Mouse (Mus musculus) liver, adult 2 months (tissue): Measurements from ENCODE around the gene Rbms2. TPM values are rescaled to one million over a fixed set of nuclear protein-coding genes. Genes with fewer than 3 reads are reported as not detected.
"Not testable (repeated sequence)": the region's sequence is repeated elsewhere in the genome, so short reads cannot be mapped to it uniquely, and the experiment has no call there.

Experiments used
- DNase-seq: peaks from one replicate; pipeline ENCODE4 v3.0.0-alpha.2; 2011; ENCODE audit warnings: low read depth, low spot score; ENCODE audit errors: extremely low read depth
- H3K27ac ChIP-seq: fragments of 200-500 bp; replicated peaks from 2 replicates; pipeline ENCODE4 v1.5.1; 2012; ENCODE audit warnings: low read depth, mild to moderate bottlenecking, control low read depth, inconsistent platforms, low read length; ENCODE audit not compliant: insufficient read depth
- H3K27me3 ChIP-seq: fragments of 200-500 bp; 2 replicates; pipeline ENCODE4 v1.6.1; 2012; ENCODE audit warnings: mild to moderate bottlenecking, moderate library complexity, low read length, inconsistent platforms; ENCODE audit not compliant: control insufficient read depth, insufficient read depth
- H3K36me3 ChIP-seq: fragments of 200-500 bp; 2 replicates; pipeline ENCODE4 v1.6.1; 2012; ENCODE audit warnings: low read length, inconsistent platforms; ENCODE audit not compliant: control insufficient read depth, insufficient read depth
- H3K4me1 ChIP-seq: fragments of 200-500 bp; 2 replicates; pipeline ENCODE4 v1.6.1; 2011; ENCODE audit warnings: low read length; ENCODE audit not compliant: control insufficient read depth, insufficient read depth
- H3K4me3 ChIP-seq: fragments of 200-500 bp; 2 replicates; pipeline ENCODE4 v1.5.1; 2011; ENCODE audit warnings: low read depth, mild to moderate bottlenecking, control low read depth, low read length, moderate library complexity; ENCODE audit not compliant: insufficient read depth
- H3K79me2 ChIP-seq: fragments of 200-500 bp; 2 replicates; pipeline ENCODE4 v1.6.1; 2012; ENCODE audit warnings: inconsistent platforms, mild to moderate bottlenecking, low read length, moderate library complexity; ENCODE audit not compliant: control insufficient read depth, insufficient read depth
- H3K9ac ChIP-seq: fragments of 200-500 bp; 2 replicates; pipeline ENCODE4 v1.6.1; 2012; ENCODE audit warnings: low read depth, mild to moderate bottlenecking, control low read depth, inconsistent platforms, low read length
- CTCF ChIP-seq: fragments of 200-500 bp; IDR thresholded peaks from 2 replicates; pipeline ENCODE4 v1.5.1; 2011; ENCODE audit warnings: low read depth, low read length, control low read depth
- POLR2A ChIP-seq: fragments of 200-500 bp; IDR thresholded peaks from 2 replicates; pipeline ENCODE4 v1.6.1; 2011; ENCODE audit warnings: low read length, control low read depth; ENCODE audit not compliant: insufficient read depth; ENCODE audit errors: extremely low read depth
- WGBS: fragments of 180-500 bp; shearing (Covaris S2); methylation state at CpG from one replicate; pipeline ENCODE4 v1.1.7; 2018; 5-methylcytosine and 5-hydroxymethylcytosine counted together
- polyA plus RNA-seq: library from polyadenylated mRNA; depleted of rRNA; stranded (reverse); fragments of >200 nt; gene quantifications from 2 replicates; pipeline ENCODE4 v1.2.3, GENCODE M21; 2012
- total RNA-seq: library from RNA; depleted of rRNA; stranded (reverse); fragments of >200 nt; gene quantifications from 2 replicates; pipeline ENCODE4 v1.2.3, GENCODE M21; 2014

Rbms2 gene
- total and polyA plus RNA-seq, 2 experiments: 8.0 to 23.2 TPM

DNA sequence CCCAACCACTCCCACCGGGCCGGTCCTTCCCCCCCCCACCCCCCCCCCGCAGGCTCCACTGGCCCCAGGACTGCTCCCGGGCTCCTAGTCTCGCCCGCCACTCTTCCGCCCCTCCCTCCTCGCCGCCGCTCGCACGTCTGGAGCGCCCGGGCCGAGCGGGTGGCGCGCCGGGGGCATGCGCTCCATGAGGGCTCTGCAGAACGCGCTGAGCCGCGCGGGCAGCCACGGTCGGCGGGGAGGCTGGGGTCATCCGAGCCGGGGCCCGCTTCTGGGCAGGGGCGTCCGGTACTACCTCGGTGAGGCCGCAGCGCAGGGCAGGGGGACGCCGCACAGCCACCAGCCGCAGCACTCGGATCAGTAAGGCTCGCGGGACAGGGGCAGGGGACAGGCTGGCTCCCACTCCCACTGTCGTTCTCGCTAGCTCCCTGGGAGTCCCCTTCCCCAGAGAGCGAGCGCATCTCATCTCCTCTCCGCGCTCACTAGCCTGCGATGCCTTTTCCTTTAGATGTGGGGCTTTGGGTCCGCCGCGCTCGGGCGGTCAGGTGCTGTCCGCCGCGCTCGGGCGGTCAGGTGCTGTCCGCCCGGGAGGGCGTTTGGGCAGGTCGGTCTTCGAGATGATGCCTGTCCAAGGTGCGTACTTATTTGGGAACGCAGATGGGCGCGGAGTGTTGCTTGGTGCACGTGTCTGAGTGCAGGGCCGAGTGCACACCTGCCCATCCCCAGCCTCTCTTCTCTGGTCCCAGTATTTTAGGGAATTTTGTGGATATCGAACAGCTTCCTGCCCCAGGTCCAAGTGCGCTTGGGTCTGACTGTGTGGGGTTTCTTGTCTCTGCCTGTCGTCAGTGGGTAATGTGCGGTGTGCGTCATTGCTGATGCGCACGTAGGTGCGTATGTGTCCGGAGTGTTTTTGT, 14.7 kb upstream of the Rbms2 start:
- Histone ChIP-seq H3K27ac (peak overlapping the region; percentile 88), H3K9ac (peak overlapping the region; percentile 93), H3K27me3 (no peaks in the 10 kb centered on the region), H3K36me3 (no peaks in the 10 kb centered on the region), H3K79me2 (peaks cover 5% of the 10 kb centered on the region; the same call in 1 of the 2 replicates), H3K4me3 (peak overlapping the region; percentile 88), H3K4me1 (peaks cover 6% of the 10 kb centered on the region)
- peak; percentile 55 for TF ChIP-seq POLR2A
- no peak for TF ChIP-seq CTCF
- WGBS: 2% methylated on average over 69 of the region's 79 CpGs
- peak; percentile 44 for DNase-seq

DNA sequence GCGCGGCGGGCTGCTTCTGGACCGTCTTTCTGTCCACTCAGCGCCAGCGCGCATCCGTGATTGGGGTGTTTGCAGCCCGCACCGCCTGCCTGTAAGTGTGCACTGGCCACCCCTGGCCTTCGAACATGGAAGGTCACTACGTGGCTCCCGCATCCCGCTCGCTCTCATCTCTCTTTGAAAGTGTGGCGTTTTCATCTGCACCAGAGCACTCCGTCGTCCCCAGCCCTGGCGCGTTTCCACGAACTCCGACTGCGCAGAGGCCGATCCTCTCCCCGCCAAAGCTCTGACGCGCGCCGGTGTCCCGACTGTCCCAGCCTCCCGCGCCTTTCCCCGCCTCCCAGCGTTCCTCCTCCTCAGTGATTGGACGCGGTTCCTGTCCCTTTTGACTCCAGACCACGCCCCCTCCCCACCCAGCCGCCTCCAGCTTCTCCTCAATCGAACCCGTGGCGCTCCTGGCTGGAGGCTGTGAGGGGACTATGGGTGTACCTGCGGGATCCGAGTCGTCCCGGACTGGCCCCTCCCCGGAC, 14.0 kb upstream of the Rbms2 start, which contains the start of gene Gls2:
TSS of gene Gls2 (plus strand) at position 434 of the 527 bp plus-strand sequence.
- Histone ChIP-seq H3K27me3 (no peaks in the 10 kb centered on the region), H3K9ac (peak within 1 kb of the TSS; percentile 93), H3K4me1 (peaks cover 4% of the 10 kb centered on the region), H3K79me2 (peaks cover 5% of the 10 kb centered on the region; the same call in 1 of the 2 replicates), H3K27ac (peak within 1 kb of the TSS; percentile 88), H3K36me3 (no peaks in the 10 kb centered on the region), H3K4me3 (peak within 1 kb of the TSS; percentile 88)
- WGBS: under 1% methylated on average over 46 of the region's 46 CpGs
- peak; percentile 92 for DNase-seq
- TF ChIP-seq POLR2A (peak; percentile 80; the same call in 1 of the 2 replicates), CTCF (no peak)

DNA sequence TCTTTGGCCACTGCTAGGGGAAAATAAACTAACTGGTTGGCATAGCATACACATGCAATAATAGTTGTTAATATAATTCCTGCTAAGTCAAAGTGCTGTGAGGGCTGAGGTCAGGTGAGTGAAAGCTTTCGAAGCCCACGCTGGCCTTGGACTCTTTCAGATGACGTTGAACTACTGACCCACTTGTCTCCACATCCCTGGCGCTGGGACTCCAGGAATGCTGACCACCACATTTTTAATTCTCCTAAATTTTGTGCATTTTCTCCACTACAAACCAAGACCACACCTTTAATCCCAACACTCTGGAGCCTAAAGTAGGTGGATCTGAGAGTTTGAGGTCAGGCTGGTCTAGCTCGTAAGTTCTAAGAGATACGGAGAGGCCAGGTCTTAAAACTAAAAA, 13.0 kb upstream of the Rbms2 start:
- H3K27me3 ChIP-seq: no peaks in the 10 kb centered on the region
- H3K36me3 ChIP-seq: no peaks in the 10 kb centered on the region
- H3K4me1 ChIP-seq: no peaks in the 10 kb centered on the region; the same call in 1 of the 2 replicates
- TF ChIP-seq CTCF (no peak), POLR2A (no peak)
- WGBS: 57% methylated on average over 6 of the region's 6 CpGs
- no peak overlapping the region for H3K4me3 ChIP-seq
- no peak overlapping the region for H3K27ac ChIP-seq
- H3K79me2 ChIP-seq: peaks cover 5% of the 10 kb centered on the region; the same call in 1 of the 2 replicates
- peak; percentile 48 for DNase-seq
- no peak overlapping the region for H3K9ac ChIP-seq

DNA sequence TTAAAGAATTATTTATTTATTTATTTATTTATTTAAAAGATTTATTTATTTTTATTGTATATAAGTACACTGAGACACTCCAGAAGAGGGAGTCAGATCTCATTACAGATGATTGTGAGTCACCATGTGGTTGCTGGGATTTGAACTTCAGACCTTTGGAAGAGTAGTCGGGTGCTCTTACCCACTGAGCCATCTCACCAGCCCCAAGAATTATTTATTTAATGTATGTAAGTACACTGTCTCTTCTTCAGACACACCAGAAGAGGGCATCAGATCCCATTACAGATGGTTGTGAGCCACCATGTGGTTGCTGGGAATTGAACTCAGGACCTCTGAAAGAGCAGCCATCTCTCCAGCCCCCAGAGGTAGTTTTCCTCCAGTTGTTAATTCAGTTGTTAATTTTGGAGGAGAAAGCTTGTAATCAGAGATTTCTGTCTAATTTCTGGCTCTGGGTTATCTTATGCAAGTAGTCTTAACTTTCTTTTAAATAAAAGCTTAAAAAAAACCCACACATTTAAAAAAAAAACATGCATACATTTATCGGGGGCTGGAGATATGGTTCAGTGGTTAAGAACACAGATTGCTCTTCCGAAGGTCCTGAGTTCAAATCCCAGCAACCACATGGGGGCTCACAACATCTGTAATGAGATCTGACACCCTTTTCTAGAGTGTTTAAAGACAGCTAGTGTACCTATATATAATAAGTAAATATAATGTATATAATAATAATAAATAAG, 12.1 kb upstream of the Rbms2 start:
- not testable (repeated sequence) for DNase-seq, H3K36me3 ChIP-seq, H3K27me3 ChIP-seq, H3K79me2 ChIP-seq, H3K4me1 ChIP-seq, H3K27ac ChIP-seq, H3K4me3 ChIP-seq, H3K9ac ChIP-seq
- WGBS: 92% methylated on average over 3 of the region's 3 CpGs

DNA sequence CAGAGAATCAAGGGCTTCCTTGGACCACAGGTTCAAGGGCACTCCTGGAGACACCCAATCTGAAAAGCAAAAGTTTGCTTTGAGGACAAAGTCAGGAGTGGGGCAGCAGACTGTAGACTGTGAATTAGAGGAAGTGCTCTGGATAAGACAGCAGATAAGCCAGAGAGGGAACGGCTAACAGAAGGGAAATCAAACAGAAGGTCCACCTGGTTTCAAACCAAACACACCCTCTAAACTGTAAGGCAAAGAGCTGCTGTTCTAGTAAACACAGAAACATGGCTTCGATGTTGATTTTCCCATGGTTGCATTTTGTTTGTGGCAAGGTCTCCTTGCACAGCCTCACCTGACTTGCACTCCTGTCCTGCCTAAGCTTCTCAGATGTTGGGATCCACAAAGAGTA, 11.4 kb upstream of the Rbms2 start:
- TF ChIP-seq CTCF: no peak
- no peak for TF ChIP-seq POLR2A
- no peaks in the 10 kb centered on the region for H3K36me3 ChIP-seq
- H3K79me2 ChIP-seq: peaks cover 5% of the 10 kb centered on the region; the same call in 1 of the 2 replicates
- no peak for DNase-seq
- no peak overlapping the region for H3K9ac ChIP-seq
- WGBS: 26% methylated on average over 2 of the region's 2 CpGs
- H3K27me3 ChIP-seq: no peaks in the 10 kb centered on the region
- H3K4me1 ChIP-seq: no peaks in the 10 kb centered on the region; the same call in 1 of the 2 replicates
- no peak overlapping the region for H3K4me3 ChIP-seq
- H3K27ac ChIP-seq: no peak overlapping the region
